Mouse (Mus musculus): ENCODE results near the gene Fdxacb1.

DNA sequence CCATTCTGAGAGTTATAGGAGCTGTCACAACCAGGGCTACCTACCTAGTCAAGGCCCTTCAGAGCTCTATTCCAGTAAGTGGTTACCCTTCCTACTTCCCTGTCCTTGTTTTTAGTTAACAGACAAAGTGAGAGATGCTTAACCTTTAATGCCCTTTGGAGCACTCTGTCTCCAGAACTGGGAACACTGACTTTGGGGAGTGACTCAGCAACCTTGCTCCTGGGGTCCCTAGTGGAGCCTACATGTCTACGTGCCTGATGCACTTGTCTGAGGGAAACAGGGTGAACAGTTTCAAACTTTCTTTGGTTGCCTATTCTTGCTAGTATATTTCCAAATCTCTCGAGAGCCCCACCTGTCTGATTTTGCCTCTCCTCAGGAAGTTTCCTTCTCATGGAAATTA lies 25.3 kb upstream of the Fdxacb1 start:
- TF ChIP-seq EP300 (IDR thresholded peaks at IDR 0.05; ENCODE audit: low read depth) (no peak), CTCF (IDR thresholded peaks at IDR 0.05; ENCODE audit: low read depth) (no peak)
